Mouse (Mus musculus): ENCODE results near the gene Sgca. TPM values are rescaled to one million over a fixed set of nuclear protein-coding genes. Genes with fewer than 3 reads are reported as not detected.
"Not testable (repeated sequence)": the region's sequence is repeated elsewhere in the genome, so short reads cannot be mapped to it uniquely, and the experiment has no call there.

The Sgca gene
- polyA plus RNA-seq (2012; rRNA removed) = 19.9 and 54.4 TPM in 2 replicates

GRCm38 (mm10) chr11:94976199-94976598 lies at the start of gene Sgca:
Sgca (minus strand) TSS chr11:94976327.
- no peaks in the 10 kb centered on the region for H3K4me1 ChIP-seq (ENCODE audit: control insufficient read depth, insufficient read depth, low read length)
- no peak for TF ChIP-seq POLR2A (IDR thresholded peaks at IDR 0.05; ENCODE audit: borderline replicate concordance, extremely low read depth, low read depth, low read length)
- TF ChIP-seq CTCF (IDR thresholded peaks at IDR 0.05; ENCODE audit: insufficient read depth, low read length) = no peak
- 71% methylated on average over 5 of the region's 5 CpGs for WGBS
- DNase-seq = no peak
- no peak within 1 kb of the TSS for H3K4me3 ChIP-seq (replicated peaks; ENCODE audit: extremely low read depth, low read depth, low read length)

DNA sequence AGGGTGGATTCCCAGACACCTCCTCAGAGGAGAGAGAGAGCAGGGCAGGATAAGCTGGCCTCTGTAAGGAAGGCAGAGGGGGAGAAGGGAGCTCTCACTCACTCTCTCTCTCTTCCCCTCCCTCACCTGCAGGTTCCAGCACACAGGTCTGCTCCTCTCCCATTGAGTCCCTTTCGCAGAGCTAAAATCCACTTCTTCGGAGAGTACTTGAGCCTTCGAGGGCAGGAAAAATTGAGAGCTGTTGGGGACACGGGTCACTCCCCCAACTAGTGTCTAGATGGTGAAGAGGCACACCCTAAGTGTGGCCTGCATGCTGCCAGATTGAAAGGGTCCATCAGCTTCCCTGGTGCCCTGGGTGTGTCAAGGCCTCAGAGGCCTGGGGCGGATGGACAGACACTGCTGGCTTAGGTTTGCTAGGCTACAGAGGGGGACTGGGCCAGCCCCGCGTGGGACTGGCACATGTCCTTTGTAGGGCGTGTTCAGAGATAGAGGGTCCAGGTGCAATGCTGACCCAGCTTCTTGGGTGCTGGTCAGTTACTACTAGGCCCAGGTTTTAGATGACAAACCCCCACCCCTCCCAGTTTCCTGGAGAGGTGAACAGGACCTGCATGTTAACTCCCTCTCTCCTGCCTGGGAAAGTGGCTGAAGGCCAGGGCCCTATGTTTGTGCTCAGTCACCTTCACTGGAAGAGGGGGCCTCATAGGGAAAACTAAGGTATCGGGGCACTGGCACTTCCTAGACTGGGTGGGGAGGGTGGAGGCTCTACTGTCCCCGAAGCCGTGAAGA lies 49.3 kb upstream of the Sgca start:
- 68% methylated on average over 11 of the region's 11 CpGs for WGBS
- Histone ChIP-seq H3K4me3 (replicated peaks; ENCODE audit: extremely low read depth, low read depth, low read length) (no peak overlapping the region), H3K4me1 (ENCODE audit: control insufficient read depth, insufficient read depth, low read length) (peaks cover 8% of the 10 kb centered on the region)
- TF ChIP-seq CTCF (IDR thresholded peaks at IDR 0.05; ENCODE audit: insufficient read depth, low read length) (no peak), POLR2A (IDR thresholded peaks at IDR 0.05; ENCODE audit: borderline replicate concordance, extremely low read depth, low read depth, low read length) (no peak)
- DNase-seq = no peak

- WGBS = 59% methylated on average over 29 of the region's 29 CpGs
- no peak for DNase-seq
- no peak overlapping the region for H3K4me3 ChIP-seq (replicated peaks; ENCODE audit: extremely low read depth, low read depth, low read length)
- TF ChIP-seq POLR2A (IDR thresholded peaks at IDR 0.05; ENCODE audit: borderline replicate concordance, extremely low read depth, low read depth, low read length) (no peak), CTCF (IDR thresholded peaks at IDR 0.05; ENCODE audit: insufficient read depth, low read length) (no peak)
- peaks cover 8% of the 10 kb centered on the region for H3K4me1 ChIP-seq (ENCODE audit: control insufficient read depth, insufficient read depth, low read length)
These were observed 48.5 kb upstream of the Sgca start for GRCm38 (mm10) chr11:95024439-95025184.

DNA sequence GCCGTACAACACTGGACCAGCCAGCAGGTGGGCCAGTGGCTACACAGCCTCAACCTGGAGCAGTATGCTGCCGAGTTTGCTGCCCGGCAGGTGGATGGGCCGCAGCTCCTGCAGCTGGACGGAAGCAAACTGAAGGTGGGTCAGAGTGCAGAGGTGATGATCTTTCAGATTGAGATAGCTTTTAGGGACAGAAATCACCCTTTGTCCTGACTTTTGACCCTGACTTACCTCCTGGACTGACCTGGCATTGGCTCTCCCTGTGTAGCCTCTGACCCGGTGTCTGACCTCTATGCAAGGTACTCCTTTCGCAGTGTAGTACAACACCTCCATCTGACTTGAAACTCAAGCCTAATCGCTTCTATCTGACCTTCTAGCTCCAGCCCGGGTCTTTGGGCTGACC lies 47.4 kb upstream of the Sgca start:
- no peak for DNase-seq
- Histone ChIP-seq H3K4me1 (ENCODE audit: control insufficient read depth, insufficient read depth, low read length) (peaks cover 8% of the 10 kb centered on the region), H3K4me3 (replicated peaks; ENCODE audit: extremely low read depth, low read depth, low read length) (no peak overlapping the region)
- 93% methylated on average over 9 of the region's 9 CpGs for WGBS
- TF ChIP-seq CTCF (IDR thresholded peaks at IDR 0.05; ENCODE audit: insufficient read depth, low read length) = no peak

DNA sequence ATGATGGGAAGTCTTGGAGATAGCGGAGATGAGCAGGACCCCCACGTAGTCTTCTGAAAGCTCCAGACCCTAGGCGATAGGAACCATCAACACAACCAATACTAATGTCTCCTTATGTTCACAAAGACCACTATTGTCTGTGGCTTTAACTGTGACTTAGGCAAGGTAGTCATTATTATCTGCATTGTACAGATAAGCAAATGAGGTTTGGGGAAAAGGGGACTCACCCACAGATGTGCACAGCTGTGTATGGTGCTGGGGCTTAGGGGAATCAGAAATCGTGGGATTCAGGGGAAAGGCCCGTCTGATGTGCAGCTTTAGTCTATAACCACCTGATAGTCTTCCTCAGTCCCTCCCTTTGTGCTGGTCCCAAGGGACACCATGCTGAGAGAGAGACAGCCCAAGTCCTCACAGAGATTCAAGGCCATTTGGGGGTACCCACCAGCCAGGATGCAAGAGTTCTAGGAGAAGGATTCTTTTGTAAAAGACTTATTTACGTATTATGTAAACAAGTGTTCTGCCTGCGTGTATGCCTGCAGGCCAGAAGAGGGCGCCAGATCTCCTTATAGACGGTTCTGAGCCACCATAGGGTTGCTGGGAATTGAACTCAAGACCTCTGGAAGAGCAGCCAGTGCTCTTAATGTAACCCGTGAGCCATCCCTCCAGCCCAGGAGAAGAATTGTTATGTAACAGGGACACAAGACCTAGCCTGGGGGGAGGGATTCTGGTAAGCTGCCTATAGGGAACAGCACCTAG lies 46.3 kb upstream of the Sgca start:
- TF ChIP-seq POLR2A (IDR thresholded peaks at IDR 0.05; ENCODE audit: borderline replicate concordance, extremely low read depth, low read depth, low read length) (no peak), CTCF (IDR thresholded peaks at IDR 0.05; ENCODE audit: insufficient read depth, low read length) (peak; percentile 51; the same call in 1 of the 2 replicates)
- no peak for DNase-seq
- Histone ChIP-seq H3K4me1 (ENCODE audit: control insufficient read depth, insufficient read depth, low read length) (peaks cover 8% of the 10 kb centered on the region), H3K4me3 (replicated peaks; ENCODE audit: extremely low read depth, low read depth, low read length) (no peak overlapping the region)
- 79% methylated on average over 10 of the region's 10 CpGs for WGBS

DNA sequence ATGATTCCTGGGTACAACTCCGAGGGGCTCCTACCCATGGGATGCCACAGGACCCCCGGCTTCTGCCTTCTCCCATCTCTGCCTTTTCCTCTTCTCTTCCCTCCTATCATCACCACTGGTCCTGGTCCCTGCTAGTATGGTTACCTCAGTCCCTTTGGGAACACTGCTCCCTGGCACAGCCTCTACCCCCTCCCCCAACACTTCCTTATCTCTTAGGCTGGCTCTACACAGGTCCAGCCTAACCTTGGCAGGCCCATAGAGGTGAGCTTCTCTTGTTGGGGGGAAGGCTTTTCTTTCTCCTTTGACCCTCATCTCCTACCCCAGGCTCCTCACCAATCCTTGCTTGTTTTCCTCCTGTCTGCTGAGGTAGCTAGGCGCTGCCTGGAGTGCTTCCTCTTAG lies 39.4 kb upstream of the Sgca start:
- no peak for DNase-seq
- TF ChIP-seq POLR2A (IDR thresholded peaks at IDR 0.05; ENCODE audit: borderline replicate concordance, extremely low read depth, low read depth, low read length) (no peak), CTCF (IDR thresholded peaks at IDR 0.05; ENCODE audit: insufficient read depth, low read length) (no peak)
- H3K4me3 ChIP-seq (replicated peaks; ENCODE audit: extremely low read depth, low read depth, low read length) = no peak overlapping the region
- no peaks in the 10 kb centered on the region for H3K4me1 ChIP-seq (ENCODE audit: control insufficient read depth, insufficient read depth, low read length)
- WGBS = 71% methylated on average over 3 of the region's 3 CpGs

DNA sequence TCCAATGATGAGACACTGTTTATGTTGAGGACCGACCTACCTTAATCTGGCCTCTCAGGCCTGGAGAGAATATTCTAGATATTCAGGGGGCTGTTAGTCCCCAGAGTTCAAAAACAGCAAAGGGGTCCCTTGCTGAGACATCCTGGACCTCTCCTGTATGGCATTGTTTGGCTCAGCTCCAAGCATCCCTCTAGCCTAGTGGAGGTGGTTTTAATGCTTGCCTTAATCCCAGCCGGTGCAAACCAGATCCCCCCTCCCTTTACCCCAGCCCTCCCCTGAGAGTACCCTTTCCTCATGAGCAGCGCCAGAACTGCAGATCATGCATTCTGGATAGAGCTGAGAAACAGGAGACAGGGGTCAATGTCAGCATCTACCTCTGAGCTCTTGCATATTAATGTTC lies 36.4 kb upstream of the Sgca start:
- TF ChIP-seq CTCF (IDR thresholded peaks at IDR 0.05; ENCODE audit: insufficient read depth, low read length) (no peak), POLR2A (IDR thresholded peaks at IDR 0.05; ENCODE audit: borderline replicate concordance, extremely low read depth, low read depth, low read length) (no peak)
- Histone ChIP-seq H3K4me3 (replicated peaks; ENCODE audit: extremely low read depth, low read depth, low read length) (no peak overlapping the region), H3K4me1 (ENCODE audit: control insufficient read depth, insufficient read depth, low read length) (peaks cover 4% of the 10 kb centered on the region)
- 54% methylated on average over 3 of the region's 3 CpGs for WGBS
- DNase-seq = no peak

- no peak overlapping the region for H3K4me3 ChIP-seq (replicated peaks; ENCODE audit: extremely low read depth, low read depth, low read length)
- no peak for DNase-seq
- no peak for TF ChIP-seq POLR2A (IDR thresholded peaks at IDR 0.05; ENCODE audit: borderline replicate concordance, extremely low read depth, low read depth, low read length)
- TF ChIP-seq CTCF (IDR thresholded peaks at IDR 0.05; ENCODE audit: insufficient read depth, low read length) = no peak
- peaks cover 4% of the 10 kb centered on the region for H3K4me1 ChIP-seq (ENCODE audit: control insufficient read depth, insufficient read depth, low read length)
- 43% methylated on average over 3 of the region's 3 CpGs for WGBS
These were observed 35.9 kb upstream of the Sgca start for GRCm38 (mm10) chr11:95012075-95012474.

DNA sequence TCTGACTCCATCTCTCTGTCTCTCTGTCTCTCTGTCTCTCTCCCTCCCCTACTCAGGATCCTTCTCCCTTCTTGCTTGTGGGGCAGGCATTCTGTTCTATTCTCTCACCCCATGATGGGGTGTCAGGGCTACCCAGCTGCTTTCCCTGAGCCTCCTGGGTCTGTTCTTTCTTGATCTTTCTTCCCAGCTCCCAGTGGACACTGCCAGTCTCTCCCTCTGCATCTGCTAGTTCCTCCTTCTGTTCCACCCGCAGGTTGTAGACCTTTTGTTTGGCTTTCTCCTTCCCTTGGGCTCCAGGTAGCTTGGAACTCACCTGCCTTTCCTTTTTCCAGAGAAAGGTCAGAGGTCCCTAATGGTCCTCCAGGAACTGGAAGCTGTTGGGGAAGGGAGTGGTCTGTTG lies 35.3 kb upstream of the Sgca start:
- Histone ChIP-seq H3K4me1 (ENCODE audit: control insufficient read depth, insufficient read depth, low read length) (peaks cover 9% of the 10 kb centered on the region), H3K4me3 (replicated peaks; ENCODE audit: extremely low read depth, low read depth, low read length) (no peak overlapping the region)
- WGBS = 50% methylated on average over 1 of the region's 1 CpGs
- TF ChIP-seq CTCF (IDR thresholded peaks at IDR 0.05; ENCODE audit: insufficient read depth, low read length) = no peak
- TF ChIP-seq POLR2A (IDR thresholded peaks at IDR 0.05; ENCODE audit: borderline replicate concordance, extremely low read depth, low read depth, low read length) = no peak
- DNase-seq = no peak

GRCm38 (mm10) chr11:95010841-95011403 lies 34.8 kb upstream of the Sgca start:
- not testable (repeated sequence) for H3K4me3 ChIP-seq (replicated peaks; ENCODE audit: extremely low read depth, low read depth, low read length); DNase-seq; H3K4me1 ChIP-seq (ENCODE audit: control insufficient read depth, insufficient read depth, low read length)
- 51% methylated on average over 4 of the region's 4 CpGs for WGBS

Data from lung, adult 2 months (tissue).